Mouse (Mus musculus): ENCODE results near the gene Acacb.

Acacb gene

GRCm38 (mm10) chr5:114135516-114135915 lies 10.8 kb upstream of the Acacb start:
- no peak for DNase-seq (ENCODE audit: extremely low read depth, low read depth)

DNA sequence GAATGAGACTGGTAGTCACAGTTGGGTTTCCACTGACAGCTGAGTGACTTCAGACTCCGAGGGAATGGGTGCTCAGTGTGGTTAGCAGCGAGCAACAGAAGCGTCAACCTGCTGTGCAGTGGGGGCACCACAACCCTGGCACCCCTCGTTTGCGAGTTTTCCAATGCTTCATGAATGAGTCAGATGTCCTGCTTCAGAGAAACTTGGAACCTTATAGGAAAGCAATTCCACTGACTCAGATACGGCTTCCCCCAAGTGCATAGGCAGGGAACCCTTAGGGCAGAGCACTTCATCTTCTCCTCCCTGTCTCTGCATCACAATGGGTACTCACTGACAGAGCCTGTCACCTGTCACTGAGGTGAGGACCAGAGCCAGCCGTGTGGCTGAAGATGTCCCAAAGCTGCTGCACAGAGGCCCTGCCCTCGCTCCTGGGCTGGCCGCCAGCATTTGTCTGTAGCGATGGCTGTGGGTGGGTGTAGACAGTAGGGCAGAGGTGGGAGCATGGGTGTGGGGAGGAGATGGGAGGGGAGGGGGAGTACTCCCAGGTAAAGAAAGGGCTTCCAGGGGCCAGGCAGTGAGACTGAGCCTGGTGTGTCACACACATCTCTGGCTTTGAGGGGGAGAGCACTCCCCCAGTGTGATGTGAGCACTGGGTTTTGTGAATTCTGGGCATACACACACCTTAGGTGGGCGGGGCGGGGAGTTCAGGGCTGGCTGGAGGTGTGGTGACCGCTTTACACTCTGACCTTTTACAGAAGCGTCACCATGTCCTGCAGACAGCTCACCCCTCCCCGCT lies 8.7 kb upstream of the Acacb start:
- DNase-seq (ENCODE audit: extremely low read depth, low read depth): no peak

GRCm38 (mm10) chr5:114138277-114139164 lies 7.8 kb upstream of the Acacb start:
- no peak for DNase-seq (ENCODE audit: extremely low read depth, low read depth)

DNA sequence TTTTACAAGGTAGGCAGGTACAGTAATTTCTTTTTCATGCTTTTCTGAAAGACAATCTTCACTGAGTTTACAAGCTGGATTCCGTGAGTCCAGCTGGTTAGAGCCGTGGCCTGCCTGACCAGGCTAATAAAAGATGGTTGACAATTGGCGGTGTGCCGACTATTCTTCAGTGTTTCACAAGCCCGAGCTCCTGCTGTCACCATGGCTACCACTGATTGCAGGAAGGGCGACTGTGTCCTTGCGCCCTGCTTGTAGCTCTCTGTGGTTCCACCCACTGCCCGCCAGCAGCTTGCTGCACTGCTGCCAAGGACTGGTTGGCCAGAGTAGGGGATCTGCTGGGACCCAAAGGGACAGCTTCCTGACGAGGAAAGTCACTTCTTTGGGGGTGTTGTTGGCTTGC lies 7.2 kb upstream of the Acacb start:
- no peak for DNase-seq (ENCODE audit: extremely low read depth, low read depth)

- no peak for DNase-seq (ENCODE audit: extremely low read depth, low read depth)
Measured at GRCm38 (mm10) chr5:114147043-114147972, 973 bp downstream of the Acacb start.

DNA sequence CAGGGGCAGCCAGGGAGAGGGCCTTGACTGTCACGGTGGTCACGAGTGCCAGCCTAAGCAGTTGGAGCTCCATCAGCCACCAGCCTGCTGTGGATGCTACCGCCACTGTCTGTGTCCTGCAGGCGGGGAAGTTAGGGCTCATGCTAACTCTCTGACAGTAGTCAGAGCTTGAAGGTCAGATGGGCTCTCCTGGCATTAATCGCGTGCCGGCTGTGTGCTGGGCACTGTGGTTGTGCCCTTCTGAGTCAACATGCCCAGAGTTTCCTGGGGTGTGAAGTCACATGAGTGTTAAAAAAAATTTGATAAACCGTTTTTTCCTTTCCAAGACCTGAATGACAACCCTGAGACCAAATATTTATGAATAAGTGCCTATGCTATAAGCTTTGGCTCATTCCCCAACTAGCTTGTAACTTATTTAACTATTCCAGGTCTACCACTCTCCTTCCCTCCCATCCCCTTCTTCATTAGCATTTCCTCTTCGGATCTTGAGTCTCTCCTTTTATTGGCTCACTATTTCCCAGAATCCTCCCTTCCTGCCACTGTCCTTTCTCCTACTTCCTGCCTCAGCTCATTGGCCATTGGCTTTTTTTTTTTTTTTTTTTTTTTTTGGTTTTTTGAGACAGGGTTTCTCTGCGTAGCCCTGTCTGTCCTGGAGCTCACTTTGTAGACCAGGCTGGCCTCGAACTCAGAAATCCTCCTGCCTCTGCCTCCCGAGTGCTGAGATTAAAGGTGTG lies 6.2 kb downstream of the Acacb start:
- no peak for DNase-seq (ENCODE audit: extremely low read depth, low read depth)

- DNase-seq (ENCODE audit: extremely low read depth, low read depth): no peak
Measured at GRCm38 (mm10) chr5:114153490-114153889, 7.2 kb downstream of the Acacb start.

- DNase-seq (ENCODE audit: extremely low read depth, low read depth): no peak
Measured at GRCm38 (mm10) chr5:114154765-114155164, 8.4 kb downstream of the Acacb start.

DNA sequence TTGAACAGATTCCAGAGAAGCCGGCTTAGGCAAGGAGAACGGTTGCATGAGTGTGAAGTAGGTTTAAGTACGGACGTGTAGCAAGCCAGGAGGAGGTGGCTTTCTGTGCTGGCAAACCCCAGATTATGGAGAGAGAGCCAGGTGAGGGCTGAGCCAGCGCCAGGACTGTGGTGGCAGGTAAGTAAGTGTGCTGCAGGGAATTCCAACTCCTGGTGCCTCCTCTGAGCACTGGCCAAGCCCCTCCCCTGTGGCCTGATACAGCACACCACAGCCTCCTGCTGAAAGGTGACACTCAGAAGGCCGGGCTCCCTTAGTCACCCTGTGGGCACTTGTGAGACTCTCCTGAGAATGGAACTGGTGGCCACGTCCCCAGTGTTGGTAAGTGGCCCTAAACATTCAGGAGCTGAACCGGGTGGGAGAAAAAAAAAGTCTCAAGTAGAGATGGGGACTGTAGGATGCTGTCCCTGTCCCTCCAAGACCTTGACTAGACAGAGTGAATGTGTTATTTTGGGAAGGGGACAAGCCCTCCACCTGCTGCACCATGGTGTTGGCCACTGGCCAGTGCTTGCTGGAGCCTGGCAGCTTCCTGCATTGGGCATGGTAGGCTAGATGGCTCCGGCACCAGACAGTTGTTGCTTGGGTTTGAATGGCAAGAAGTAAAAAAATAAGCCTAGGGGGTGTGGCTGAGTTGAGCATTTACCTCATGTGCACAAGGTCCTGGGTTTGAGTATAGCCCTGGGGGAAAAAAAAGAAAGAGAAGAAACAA lies 9.0 kb downstream of the Acacb start:
- no peak for DNase-seq (ENCODE audit: extremely low read depth, low read depth)

DNA sequence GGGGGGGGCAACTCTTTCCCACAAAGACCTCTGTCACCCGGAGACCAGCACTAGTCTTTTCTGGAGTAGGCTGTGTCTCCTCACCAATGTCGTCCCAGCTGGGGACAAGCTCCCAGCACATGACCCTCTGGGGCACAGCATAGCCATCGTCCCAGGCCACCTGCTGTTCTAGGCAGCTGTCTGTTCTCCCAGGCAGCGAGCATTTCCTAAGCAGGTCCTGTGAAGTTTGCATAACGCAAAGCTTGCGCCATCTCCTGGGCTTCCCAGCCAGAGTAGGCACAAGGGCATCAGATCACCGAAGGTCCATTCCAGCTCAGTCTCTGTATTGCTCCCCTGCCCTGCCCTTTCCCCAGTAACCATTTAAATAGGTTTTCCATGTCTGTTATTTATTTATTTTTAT lies 10.9 kb downstream of the Acacb start:
- no peak for DNase-seq (ENCODE audit: extremely low read depth, low read depth)

GRCm38 (mm10) chr5:114161424-114161823 lies 15.1 kb downstream of the Acacb start:
- DNase-seq (ENCODE audit: extremely low read depth, low read depth): no peak

GRCm38 (mm10) chr5:114162106-114162815 lies 15.9 kb downstream of the Acacb start:
- DNase-seq (ENCODE audit: extremely low read depth, low read depth): peak; percentile 77

- DNase-seq (ENCODE audit: extremely low read depth, low read depth): no peak
Measured at GRCm38 (mm10) chr5:114163117-114163696, 16.9 kb downstream of the Acacb start.

- no peak for DNase-seq (ENCODE audit: extremely low read depth, low read depth)
Measured at GRCm38 (mm10) chr5:114170345-114170744, 24.0 kb downstream of the Acacb start.

DNA sequence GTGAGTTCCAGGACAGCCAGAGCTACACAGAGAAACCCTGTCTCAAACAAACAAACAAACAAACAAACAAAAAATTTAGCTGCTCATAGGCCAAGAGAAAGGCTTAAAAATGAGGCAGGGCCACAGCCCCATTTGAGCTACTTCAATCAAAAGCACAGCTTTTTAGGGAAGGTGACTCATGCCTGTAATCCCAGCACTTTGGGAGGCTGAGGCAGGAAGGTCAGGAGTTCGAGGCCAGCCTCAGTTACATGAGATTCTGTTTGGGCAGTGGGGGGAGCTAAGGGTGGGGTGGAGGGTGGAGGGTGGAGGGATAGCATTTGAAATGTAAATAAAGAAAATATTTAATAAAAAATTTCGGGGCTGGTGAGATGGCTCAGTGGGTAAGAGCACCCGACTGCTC lies 26.6 kb downstream of the Acacb start:
- no peak for DNase-seq (ENCODE audit: extremely low read depth, low read depth)

DNA sequence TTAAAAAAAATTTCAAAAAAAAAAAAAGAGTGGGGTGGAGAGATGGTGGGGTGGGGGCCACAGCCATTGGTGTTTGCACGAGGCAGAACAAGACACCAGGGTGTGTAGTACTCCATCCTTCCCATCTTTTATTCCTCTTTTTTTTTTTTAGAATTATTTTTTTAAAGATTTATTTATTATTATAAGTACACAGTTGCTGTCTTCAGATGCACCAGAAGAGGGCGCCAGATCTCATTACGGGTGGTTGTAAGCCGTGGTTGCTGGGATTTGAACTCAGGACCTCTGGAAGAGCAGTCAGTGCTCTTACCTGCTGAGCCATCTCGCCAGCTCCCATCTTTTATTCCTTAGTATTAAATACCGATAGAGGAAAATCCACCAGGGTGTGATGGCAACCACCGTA lies 27.1 kb downstream of the Acacb start:
- no peak for DNase-seq (ENCODE audit: extremely low read depth, low read depth)

DNA sequence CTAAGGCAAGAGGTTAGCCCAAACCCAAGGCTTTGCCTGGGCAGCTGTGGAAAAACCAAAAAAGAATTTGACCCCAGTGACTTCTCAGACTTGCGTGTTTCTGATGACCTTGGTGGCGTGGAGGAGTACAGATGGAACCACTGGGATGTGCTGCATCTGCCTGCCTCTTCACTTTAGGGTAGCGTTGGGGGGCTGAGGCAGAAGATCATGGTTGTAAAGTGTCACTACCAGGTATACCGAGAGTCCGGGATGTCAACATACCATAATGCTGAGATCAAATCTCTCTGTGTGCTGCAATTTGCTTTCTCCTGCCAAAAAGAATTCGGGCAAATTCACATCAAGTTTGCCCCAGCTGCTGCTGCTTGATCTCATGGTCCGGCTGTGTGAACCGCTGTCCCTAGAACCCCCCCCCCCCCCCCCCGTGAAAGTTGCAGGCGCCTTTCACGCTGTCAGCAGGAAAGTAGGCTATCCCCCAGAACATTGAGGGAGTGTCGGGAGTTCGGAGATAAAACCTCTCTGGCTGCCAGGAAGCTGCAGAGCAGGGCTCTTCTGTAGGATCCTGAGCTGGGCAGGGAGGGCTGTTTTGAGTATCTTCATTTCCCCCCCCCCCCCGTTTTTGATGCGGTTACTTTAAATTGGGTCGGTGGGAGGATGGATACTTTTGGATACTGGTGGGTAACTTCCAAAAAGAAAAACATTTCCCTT lies 27.7 kb downstream of the Acacb start:
- no peak for DNase-seq (ENCODE audit: extremely low read depth, low read depth)

GRCm38 (mm10) chr5:114174639-114175038 lies 28.3 kb downstream of the Acacb start:
- peak; percentile 43 for DNase-seq (ENCODE audit: extremely low read depth, low read depth)

Data from MEL-GATA-1-ER (cell line).